20 mouse cellular contexts compared by ENCODE assay signal in genomic region chr13:101478608-101479296, GRCm38 (mm10).
DNase-seq lines count a peak whose midpoint lies in the region; ATAC-seq and TF ChIP-seq lines count a peak whose summit lies in the region.
"Had no signal": no experiment of that assay in that cellular context is flagged by ENCODE, and none has a peak within 500 bp of the region (broad histone marks: within the 10 kb centered on the region; RNA-seq: fewer than 3 reads in every experiment).

No protein-coding gene starts in this region.

- no peak overlapping the region for H3K4me2 ChIP-seq in embryonic facial prominence, embryonic 14.5 days (ENCODE audit: low read depth, low read length)
- H3K4me2 ChIP-seq in embryonic facial prominence, embryonic 15.5 days (replicated peaks) = no peak overlapping the region
- no peak overlapping the region for H3K4me2 ChIP-seq in midbrain, embryonic 11.5 days
- H3K4me2 ChIP-seq: heart, embryonic 15.5 days; hindbrain, embryonic 13.5 days; limb, embryonic 13.5 days; lung, embryonic 14.5 days; midbrain, embryonic 13.5 days had no signal

- intact Hi-C loops in gastrocnemius, postnatal 36 days (cut with DNase I) = no loop called here

- TF ChIP-seq POLR2A in small intestine, adult 2 months (IDR thresholded peaks at IDR 0.05; ENCODE audit: low read depth, low read length) = no peak

- no peak overlapping the region for H3K4me3 ChIP-seq in embryonic facial prominence, embryonic 14.5 days (ENCODE audit: low read depth, low read length)
- H3K4me3 ChIP-seq in embryonic facial prominence, embryonic 10.5 days = no peak overlapping the region
- H3K4me3 ChIP-seq in embryonic facial prominence, embryonic 15.5 days (replicated peaks) = no peak overlapping the region
- no peak overlapping the region for H3K4me3 ChIP-seq in small intestine, adult 2 months (ENCODE audit: low read depth, low read length)
- H3K4me3 ChIP-seq in midbrain, embryonic 11.5 days (ENCODE audit: low read depth, low read length) = no peak overlapping the region
- H3K4me3 ChIP-seq: heart, embryonic 15.5 days; hindbrain, embryonic 13.5 days; limb, embryonic 13.5 days; midbrain, embryonic 13.5 days had no signal

- peak; percentile 26 for DNase-seq in embryonic facial prominence, embryonic 14.5 days (ENCODE audit: low spot score)
- DNase-seq in embryonic facial prominence, embryonic 10.5 days (ENCODE audit: low spot score) = no peak
- peak; percentile 16 for DNase-seq in fat pad, adult 2 months (ENCODE audit: extremely low read depth, low read depth, low spot score)
- no peak for DNase-seq in gastrocnemius, postnatal 36 days
- DNase-seq in midbrain, embryonic 11.5 days (ENCODE audit: low spot score, missing footprints) = no peak
- DNase-seq: adrenal gland, adult 8-10 months; forebrain, postnatal 0 days; gastrocnemius, postnatal 25 days; kidney, postnatal 25 days; lung, embryonic 14.5 days; right cerebral cortex, postnatal 14 days had no signal

- no peak overlapping the region for H3K9ac ChIP-seq in embryonic facial prominence, embryonic 14.5 days (ENCODE audit: low read depth, low read length)
- H3K9ac ChIP-seq in embryonic facial prominence, embryonic 15.5 days = no peak overlapping the region
- no peak overlapping the region for H3K9ac ChIP-seq in midbrain, embryonic 11.5 days (ENCODE audit: low read length)
- H3K9ac ChIP-seq: forebrain, postnatal 0 days; heart, embryonic 15.5 days; hindbrain, embryonic 13.5 days; limb, embryonic 13.5 days; liver, embryonic 14.5 days; lung, embryonic 14.5 days; midbrain, embryonic 13.5 days had no signal

- 59% methylated on average over 4 of the region's 4 CpGs for WGBS in embryonic facial prominence, embryonic 14.5 days
- WGBS in embryonic facial prominence, embryonic 10.5 days = 72% methylated on average over 4 of the region's 4 CpGs
- 50% methylated on average over 4 of the region's 4 CpGs for WGBS in embryonic facial prominence, embryonic 15.5 days
- 25% methylated on average over 4 of the region's 4 CpGs for WGBS in small intestine, adult 2 months
- 79% methylated on average over 4 of the region's 4 CpGs for WGBS in midbrain, embryonic 11.5 days

- H3K4me1 ChIP-seq in embryonic facial prominence, embryonic 14.5 days (ENCODE audit: control insufficient read depth, insufficient read depth, low read length) = no peaks in the 10 kb centered on the region
- H3K4me1 ChIP-seq in embryonic facial prominence, embryonic 10.5 days = peaks cover 6% of the 10 kb centered on the region
- no peaks in the 10 kb centered on the region for H3K4me1 ChIP-seq in embryonic facial prominence, embryonic 15.5 days
- peaks cover 4% of the 10 kb centered on the region; the same call in 1 of the 2 replicates for H3K4me1 ChIP-seq in small intestine, adult 2 months (ENCODE audit: control insufficient read depth, insufficient read depth, insufficient read length, low read length)
- H3K4me1 ChIP-seq in midbrain, embryonic 11.5 days (ENCODE audit: control insufficient read depth, insufficient read depth, low read length) = no peaks in the 10 kb centered on the region
- H3K4me1 ChIP-seq: limb, embryonic 13.5 days had no signal

- H3K27ac ChIP-seq in embryonic facial prominence, embryonic 14.5 days (replicated peaks; ENCODE audit: low read depth, low read length) = no peak overlapping the region
- no peak overlapping the region for H3K27ac ChIP-seq in embryonic facial prominence, embryonic 10.5 days (replicated peaks)
- H3K27ac ChIP-seq in embryonic facial prominence, embryonic 15.5 days (replicated peaks) = peak overlapping the region; percentile 68
- H3K27ac ChIP-seq in small intestine, adult 2 months (ENCODE audit: insufficient read depth, low read depth, low read length) = peak overlapping the region; percentile 65
- H3K27ac ChIP-seq in midbrain, embryonic 11.5 days (ENCODE audit: low read depth, low read length) = no peak overlapping the region
- H3K27ac ChIP-seq: heart, embryonic 15.5 days; hindbrain, embryonic 13.5 days; limb, embryonic 13.5 days; liver, embryonic 14.5 days; midbrain, embryonic 13.5 days had no signal

- H3K36me3 ChIP-seq in embryonic facial prominence, embryonic 14.5 days (ENCODE audit: control insufficient read depth, insufficient read depth, low read length) = no peaks in the 10 kb centered on the region
- no peaks in the 10 kb centered on the region for H3K36me3 ChIP-seq in embryonic facial prominence, embryonic 10.5 days (replicated peaks)
- H3K36me3 ChIP-seq in embryonic facial prominence, embryonic 15.5 days = no peaks in the 10 kb centered on the region
- no peaks in the 10 kb centered on the region for H3K36me3 ChIP-seq in small intestine, adult 2 months (ENCODE audit: control insufficient read depth, insufficient read depth, low read length)
- no peaks in the 10 kb centered on the region for H3K36me3 ChIP-seq in midbrain, embryonic 11.5 days (ENCODE audit: control insufficient read depth, insufficient read depth, low read length)
- H3K36me3 ChIP-seq: heart, embryonic 15.5 days; hindbrain, embryonic 13.5 days; limb, embryonic 13.5 days; midbrain, embryonic 13.5 days had no signal

- H3K27me3 ChIP-seq in embryonic facial prominence, embryonic 14.5 days (replicated peaks; ENCODE audit: control insufficient read depth, insufficient read depth, low read length) = no peaks in the 10 kb centered on the region
- no peaks in the 10 kb centered on the region for H3K27me3 ChIP-seq in embryonic facial prominence, embryonic 10.5 days (replicated peaks; ENCODE audit: low read depth, poor library complexity, severe bottlenecking)
- no peaks in the 10 kb centered on the region for H3K27me3 ChIP-seq in embryonic facial prominence, embryonic 15.5 days
- H3K27me3 ChIP-seq in small intestine, adult 2 months (ENCODE audit: control insufficient read depth, insufficient read depth, low read length) = no peaks in the 10 kb centered on the region
- no peaks in the 10 kb centered on the region for H3K27me3 ChIP-seq in midbrain, embryonic 11.5 days (ENCODE audit: control insufficient read depth, insufficient read depth, low read length)
- H3K27me3 ChIP-seq: heart, embryonic 15.5 days; hindbrain, embryonic 13.5 days; limb, embryonic 13.5 days; midbrain, embryonic 13.5 days had no signal

- 0 out of 2 replicates have a peak, but pooled peaks cover 4% of the 10 kb centered on the region for H3K9me3 ChIP-seq in embryonic facial prominence, embryonic 14.5 days (ENCODE audit: control insufficient read depth, low read length)
- no peaks in the 10 kb centered on the region for H3K9me3 ChIP-seq in embryonic facial prominence, embryonic 10.5 days
- no peaks in the 10 kb centered on the region for H3K9me3 ChIP-seq in embryonic facial prominence, embryonic 15.5 days (replicated peaks)
- no peaks in the 10 kb centered on the region for H3K9me3 ChIP-seq in midbrain, embryonic 11.5 days (ENCODE audit: control insufficient read depth, low read length)
- H3K9me3 ChIP-seq: heart, embryonic 15.5 days; hindbrain, embryonic 13.5 days; limb, embryonic 13.5 days; midbrain, embryonic 13.5 days had no signal

- no peak for TF ChIP-seq CTCF in small intestine, adult 2 months (IDR thresholded peaks at IDR 0.05; ENCODE audit: extremely low read depth, insufficient read length, insufficient replicate concordance, low read depth, low read length)

- no peak for ATAC-seq in embryonic facial prominence, embryonic 14.5 days (ENCODE audit: low read depth)
- ATAC-seq in embryonic facial prominence, embryonic 15.5 days (ENCODE audit: insufficient number of reproducible peaks, low FRiP score, low TSS enrichment, low read depth) = no peak
- no peak for ATAC-seq in midbrain, embryonic 11.5 days (ENCODE audit: low FRiP score)
- ATAC-seq: activated CD4-positive, CD25-positive, alpha-beta regulatory T cell, adult 4 months; forebrain, postnatal 0 days; inflammation-experienced regulatory T-cells, adult 6 months; midbrain, embryonic 13.5 days had no signal

Comparison
In these comparisons a context has a peak if more than half of its experiments do, and no peak if none do; other contexts are left out.
1. DNase-seq: peak in embryonic facial prominence, embryonic 14.5 days (single experiment) and fat pad, adult 2 months (single experiment); none in embryonic facial prominence, embryonic 10.5 days (single experiment), gastrocnemius, postnatal 36 days (0 of 2) and midbrain, embryonic 11.5 days (single experiment).
2. H3K27ac ChIP-seq: peak in embryonic facial prominence, embryonic 15.5 days (single experiment) and small intestine, adult 2 months (single experiment); none in embryonic facial prominence, embryonic 14.5 days (single experiment), embryonic facial prominence, embryonic 10.5 days (single experiment) and midbrain, embryonic 11.5 days (single experiment).